Mouse (Mus musculus): ENCODE results near the gene Olfr1162. TPM values are rescaled to one million over a fixed set of nuclear protein-coding genes. Genes with fewer than 3 reads are reported as not detected.
"Not testable (repeated sequence)": the region's sequence is repeated elsewhere in the genome, so short reads cannot be mapped to it uniquely, and the experiment has no call there.

Gene Olfr1162
- not detected in 2 replicates for polyA plus RNA-seq (2014; fragmentation: Nextera tagmentation; extraction: Ambion mirVana)

DNA sequence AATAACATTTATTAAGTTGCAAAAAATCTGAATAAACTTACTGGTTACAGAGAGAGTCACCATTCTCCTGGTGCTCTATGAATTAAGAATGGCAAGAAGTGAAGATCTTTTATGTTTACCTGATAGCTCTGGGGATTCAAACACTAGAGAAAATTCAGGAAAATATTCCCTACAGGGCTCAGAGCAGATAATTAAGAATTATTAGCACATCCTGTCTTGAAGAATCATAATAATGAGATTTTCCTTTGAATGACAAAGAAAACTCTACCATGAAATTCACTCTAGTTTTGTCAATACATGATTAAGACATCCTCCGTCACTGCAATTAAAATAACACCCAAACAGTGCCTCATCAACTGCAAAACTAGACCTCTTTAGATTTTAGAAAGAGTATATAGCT lies at the start of gene Olfr1162:
Gene Olfr1162 (minus strand): TSS at position 101 of the 400 bp plus-strand sequence.
- no peak within 1 kb of the TSS for H3K9ac ChIP-seq (replicated peaks; ENCODE audit: low read length)
- no peaks in the 10 kb centered on the region for H3K9me3 ChIP-seq (replicated peaks; ENCODE audit: control insufficient read depth, low read length)
- H3K4me3 ChIP-seq (ENCODE audit: low read depth, low read length) = no peak within 1 kb of the TSS
- no peak for DNase-seq (ENCODE audit: low spot score)
- H3K36me3 ChIP-seq (replicated peaks; ENCODE audit: control insufficient read depth, insufficient read depth, low read depth, low read length) = no peaks in the 10 kb centered on the region
- ATAC-seq (replicated peaks; ENCODE audit: insufficient number of reproducible peaks, low FRiP score, low TSS enrichment, low read depth) = no peak
- no peaks in the 10 kb centered on the region for H3K27me3 ChIP-seq (ENCODE audit: control insufficient read depth, insufficient read depth, low read length)
- WGBS = 74% methylated on average over 1 of the region's 1 CpGs
- H3K4me2 ChIP-seq (ENCODE audit: low read depth, low read length) = no peak within 1 kb of the TSS
- no peaks in the 10 kb centered on the region for H3K4me1 ChIP-seq (ENCODE audit: control insufficient read depth, insufficient read depth, low read length)
- H3K27ac ChIP-seq (replicated peaks; ENCODE audit: low read depth, low read length) = no peak within 1 kb of the TSS

DNA sequence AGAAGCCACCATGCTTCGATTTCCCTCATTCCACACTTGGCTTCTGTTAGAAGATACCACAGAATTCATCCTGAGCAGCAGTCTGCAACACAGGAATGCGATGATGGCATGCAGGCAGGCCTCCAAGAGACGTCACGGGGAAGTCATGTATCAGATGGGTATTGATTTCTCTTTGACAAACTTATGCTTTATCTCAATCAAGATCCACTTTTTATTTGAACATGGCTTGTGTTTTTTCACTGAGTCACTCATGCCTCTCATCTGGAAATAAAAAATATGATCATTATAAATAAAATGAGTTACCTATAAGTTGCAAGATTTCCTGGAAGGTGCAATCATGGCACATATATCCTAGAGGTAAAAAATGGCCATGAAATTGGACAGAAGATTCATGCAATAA lies 42.9 kb upstream of the Olfr1162 start, which contains the start of gene Olfr1164:
Gene Olfr1164 (minus strand): TSS at position 101 of the 400 bp plus-strand sequence.
- Histone ChIP-seq H3K9ac (replicated peaks; ENCODE audit: low read length) (no peak within 1 kb of the TSS), H3K4me1 (ENCODE audit: control insufficient read depth, insufficient read depth, low read length) (no peaks in the 10 kb centered on the region), H3K27me3 (ENCODE audit: control insufficient read depth, insufficient read depth, low read length) (no peaks in the 10 kb centered on the region), H3K4me2 (ENCODE audit: low read depth, low read length) (no peak within 1 kb of the TSS), H3K9me3 (replicated peaks; ENCODE audit: control insufficient read depth, low read length) (no peaks in the 10 kb centered on the region), H3K4me3 (ENCODE audit: low read depth, low read length) (no peak within 1 kb of the TSS), H3K27ac (replicated peaks; ENCODE audit: low read depth, low read length) (no peak within 1 kb of the TSS), H3K36me3 (replicated peaks; ENCODE audit: control insufficient read depth, insufficient read depth, low read depth, low read length) (no peaks in the 10 kb centered on the region)
- no peak for DNase-seq (ENCODE audit: low spot score)
- ATAC-seq (replicated peaks; ENCODE audit: insufficient number of reproducible peaks, low FRiP score, low TSS enrichment, low read depth) = no peak
- WGBS = 76% methylated on average over 4 of the region's 4 CpGs

DNA sequence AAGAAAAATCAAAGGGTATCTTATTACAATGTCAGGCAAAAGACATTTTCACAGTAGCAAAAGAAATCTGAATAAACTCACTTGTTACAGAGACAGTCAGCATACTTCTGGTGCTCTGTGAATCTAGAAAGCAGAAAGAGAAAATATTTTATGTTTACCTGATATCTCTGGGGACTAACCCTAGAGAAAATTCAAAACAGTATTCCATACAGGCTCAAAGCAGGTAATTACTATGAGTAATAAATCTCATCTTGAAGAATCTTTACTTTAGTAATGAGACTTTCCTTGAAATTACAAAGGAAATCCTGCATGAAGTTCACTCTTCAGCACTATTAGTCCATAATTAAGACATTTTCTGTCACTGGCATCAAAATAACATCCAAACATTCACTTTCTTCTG lies 20.8 kb upstream of the Olfr1162 start, which contains the start of gene Olfr1163:
Gene Olfr1163 (minus strand): TSS at position 101 of the 400 bp plus-strand sequence.
- no peaks in the 10 kb centered on the region for H3K4me1 ChIP-seq (ENCODE audit: control insufficient read depth, insufficient read depth, low read length)
- no peak within 1 kb of the TSS for H3K9ac ChIP-seq (replicated peaks; ENCODE audit: low read length)
- no peaks in the 10 kb centered on the region for H3K36me3 ChIP-seq (replicated peaks; ENCODE audit: control insufficient read depth, insufficient read depth, low read depth, low read length)
- ATAC-seq (replicated peaks; ENCODE audit: insufficient number of reproducible peaks, low FRiP score, low TSS enrichment, low read depth) = no peak
- H3K27ac ChIP-seq (replicated peaks; ENCODE audit: low read depth, low read length) = no peak within 1 kb of the TSS
- no peaks in the 10 kb centered on the region for H3K9me3 ChIP-seq (replicated peaks; ENCODE audit: control insufficient read depth, low read length)
- no peak within 1 kb of the TSS for H3K4me2 ChIP-seq (ENCODE audit: low read depth, low read length)
- H3K4me3 ChIP-seq (ENCODE audit: low read depth, low read length) = no peak within 1 kb of the TSS
- no peak for DNase-seq (ENCODE audit: low spot score)
- no peaks in the 10 kb centered on the region for H3K27me3 ChIP-seq (ENCODE audit: control insufficient read depth, insufficient read depth, low read length)

DNA sequence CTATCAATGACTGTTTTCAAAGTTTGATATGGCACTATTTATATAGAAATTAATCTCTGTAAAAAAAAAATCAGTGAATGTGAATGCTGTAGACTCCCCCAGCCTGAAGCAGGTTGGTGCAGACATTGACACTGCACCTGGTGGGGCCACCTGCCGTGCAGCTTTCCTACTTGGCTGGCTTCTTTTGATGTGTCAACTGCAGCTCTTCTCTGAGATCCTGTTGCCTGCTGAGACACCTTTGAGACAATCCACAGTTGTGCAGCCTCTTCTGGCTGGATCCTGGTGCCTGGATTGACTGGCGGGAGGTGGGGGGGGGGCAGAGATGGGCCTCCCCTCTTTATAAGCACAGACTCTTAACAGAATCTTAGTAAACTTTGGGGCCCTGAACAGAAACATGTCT lies 12.7 kb upstream of the Olfr1162 start:
- WGBS = 79% methylated on average over 2 of the region's 2 CpGs
- DNase-seq (ENCODE audit: low spot score) (no peak), ATAC-seq (replicated peaks; ENCODE audit: insufficient number of reproducible peaks, low FRiP score, low TSS enrichment, low read depth) (no peak)
- Histone ChIP-seq H3K36me3 (replicated peaks; ENCODE audit: control insufficient read depth, insufficient read depth, low read depth, low read length) (no peaks in the 10 kb centered on the region), H3K27me3 (ENCODE audit: control insufficient read depth, insufficient read depth, low read length) (no peaks in the 10 kb centered on the region), H3K9ac (replicated peaks; ENCODE audit: low read length) (no peak overlapping the region), H3K4me2 (ENCODE audit: low read depth, low read length) (no peak overlapping the region), H3K27ac (replicated peaks; ENCODE audit: low read depth, low read length) (no peak overlapping the region), H3K4me1 (ENCODE audit: control insufficient read depth, insufficient read depth, low read length) (no peaks in the 10 kb centered on the region), H3K9me3 (replicated peaks; ENCODE audit: control insufficient read depth, low read length) (no peaks in the 10 kb centered on the region), H3K4me3 (ENCODE audit: low read depth, low read length) (no peak overlapping the region)

DNA sequence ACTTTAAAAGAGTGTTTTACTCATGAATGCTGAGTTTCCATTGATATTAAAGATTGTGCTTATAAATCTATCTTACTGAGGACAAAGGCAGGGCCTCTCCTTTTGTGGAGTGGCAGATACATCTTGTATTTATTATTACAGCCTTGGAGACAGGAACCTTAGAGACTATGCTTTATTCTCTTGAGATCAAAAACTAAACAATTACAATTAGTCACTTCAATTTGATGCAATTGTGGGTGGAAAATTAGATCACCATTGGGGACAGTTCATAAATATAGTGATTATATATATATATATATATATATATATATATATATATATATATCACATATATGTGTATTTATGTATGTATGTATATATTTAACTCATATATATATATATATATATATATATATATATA lies 13.3 kb downstream of the Olfr1162 start, which contains the start of gene Olfr73:
Gene Olfr73 (minus strand): TSS at position 101 of the 400 bp plus-strand sequence.
- no peak within 1 kb of the TSS for H3K27ac ChIP-seq (replicated peaks; ENCODE audit: low read depth, low read length)
- H3K27me3 ChIP-seq (ENCODE audit: control insufficient read depth, insufficient read depth, low read length) = no peaks in the 10 kb centered on the region
- DNase-seq (ENCODE audit: low spot score) (no peak), ATAC-seq (replicated peaks; ENCODE audit: insufficient number of reproducible peaks, low FRiP score, low TSS enrichment, low read depth) (no peak)
- no peaks in the 10 kb centered on the region for H3K9me3 ChIP-seq (replicated peaks; ENCODE audit: control insufficient read depth, low read length)
- no peaks in the 10 kb centered on the region for H3K36me3 ChIP-seq (replicated peaks; ENCODE audit: control insufficient read depth, insufficient read depth, low read depth, low read length)
- H3K4me1 ChIP-seq (ENCODE audit: control insufficient read depth, insufficient read depth, low read length) = no peaks in the 10 kb centered on the region
- H3K4me2 ChIP-seq (ENCODE audit: low read depth, low read length) = no peak within 1 kb of the TSS
- no peak within 1 kb of the TSS for H3K9ac ChIP-seq (replicated peaks; ENCODE audit: low read length)
- H3K4me3 ChIP-seq (ENCODE audit: low read depth, low read length) = no peak within 1 kb of the TSS

DNA sequence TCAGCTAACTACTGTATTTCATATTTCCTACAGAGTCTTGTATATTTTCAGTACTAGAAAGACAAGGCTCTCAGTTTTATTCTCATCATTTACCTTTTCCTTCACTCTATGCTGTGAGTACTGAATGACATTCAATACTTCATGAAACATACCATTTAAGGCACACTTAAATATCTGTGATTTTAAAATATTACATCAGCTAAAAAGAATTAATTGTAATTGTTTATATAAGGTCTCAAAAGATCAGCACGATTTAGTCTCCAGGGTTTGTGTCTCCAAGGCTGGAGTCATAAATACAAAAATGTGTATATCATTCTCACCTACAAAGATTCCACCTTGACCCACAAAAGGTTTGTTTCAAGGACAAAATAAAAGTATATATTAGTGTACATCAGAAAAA lies 28.5 kb downstream of the Olfr1162 start, which contains the start of gene Olfr1161:
Gene Olfr1161 (plus strand): TSS at position 301 of the 400 bp plus-strand sequence.
- not testable (repeated sequence) for H3K4me3 ChIP-seq (ENCODE audit: low read depth, low read length); H3K9ac ChIP-seq (replicated peaks; ENCODE audit: low read length); H3K36me3 ChIP-seq (replicated peaks; ENCODE audit: control insufficient read depth, insufficient read depth, low read depth, low read length); ATAC-seq (replicated peaks; ENCODE audit: insufficient number of reproducible peaks, low FRiP score, low TSS enrichment, low read depth); H3K4me1 ChIP-seq (ENCODE audit: control insufficient read depth, insufficient read depth, low read length); H3K27ac ChIP-seq (replicated peaks; ENCODE audit: low read depth, low read length); H3K9me3 ChIP-seq (replicated peaks; ENCODE audit: control insufficient read depth, low read length); H3K4me2 ChIP-seq (ENCODE audit: low read depth, low read length); DNase-seq (ENCODE audit: low spot score); H3K27me3 ChIP-seq (ENCODE audit: control insufficient read depth, insufficient read depth, low read length)
- 82% methylated on average over 1 of the region's 1 CpGs for WGBS

DNA sequence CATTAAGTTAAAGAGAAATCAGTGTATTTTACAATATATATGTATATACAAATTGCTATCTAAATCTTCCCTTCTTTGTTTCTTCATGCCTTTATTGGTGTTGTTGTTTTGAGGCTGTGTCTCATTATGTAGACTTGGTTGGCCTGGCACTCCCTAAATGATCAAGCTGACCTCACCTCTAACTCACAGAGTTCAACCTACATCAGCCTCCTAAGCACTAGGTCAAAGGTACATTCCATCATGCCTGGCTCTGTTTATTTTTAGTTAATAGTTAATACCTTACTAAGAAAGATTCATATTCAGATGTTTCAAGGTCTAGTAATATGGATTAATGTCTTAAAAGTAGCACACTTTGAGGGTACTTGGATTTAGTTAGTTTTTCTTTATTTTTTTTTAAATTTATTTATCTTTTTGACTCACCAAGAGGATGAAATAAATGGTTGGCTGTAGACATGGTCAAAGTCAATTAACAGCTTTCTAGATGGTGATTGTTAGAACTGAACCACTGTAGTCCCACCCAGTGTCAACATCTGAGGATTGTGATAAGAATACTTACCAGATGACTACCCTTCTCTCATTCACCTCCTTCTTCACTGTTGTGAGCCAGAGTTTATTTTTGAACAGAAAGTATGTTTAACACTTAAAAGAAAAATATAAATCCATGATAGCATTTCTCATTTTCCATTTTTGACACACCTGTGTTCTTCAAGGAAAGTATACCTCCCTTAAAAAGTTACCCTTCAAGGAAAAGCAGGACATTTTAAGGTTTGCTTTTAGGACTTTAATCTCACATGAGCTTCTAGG lies 43.2 kb downstream of the Olfr1162 start, which contains the start of gene Olfr1160:
Gene Olfr1160 (minus strand): TSS at position 754 of the 804 bp plus-strand sequence.
- no peak within 1 kb of the TSS for H3K4me3 ChIP-seq (ENCODE audit: low read depth, low read length)
- no peaks in the 10 kb centered on the region for H3K9me3 ChIP-seq (replicated peaks; ENCODE audit: control insufficient read depth, low read length)
- H3K27me3 ChIP-seq (ENCODE audit: control insufficient read depth, insufficient read depth, low read length) = no peaks in the 10 kb centered on the region
- no peaks in the 10 kb centered on the region for H3K36me3 ChIP-seq (replicated peaks; ENCODE audit: control insufficient read depth, insufficient read depth, low read depth, low read length)
- no peak within 1 kb of the TSS for H3K4me2 ChIP-seq (ENCODE audit: low read depth, low read length)
- DNase-seq (ENCODE audit: low spot score) (no peak), ATAC-seq (replicated peaks; ENCODE audit: insufficient number of reproducible peaks, low FRiP score, low TSS enrichment, low read depth) (no peak)
- no peak within 1 kb of the TSS for H3K9ac ChIP-seq (replicated peaks; ENCODE audit: low read length)
- H3K27ac ChIP-seq (replicated peaks; ENCODE audit: low read depth, low read length) = no peak within 1 kb of the TSS
- H3K4me1 ChIP-seq (ENCODE audit: control insufficient read depth, insufficient read depth, low read length) = no peaks in the 10 kb centered on the region

All from embryonic facial prominence, embryonic 11.5 days (tissue).